Mouse (Mus musculus): ENCODE measurements around the gene Znrf2. TPM values are rescaled to one million over a fixed set of nuclear protein-coding genes. Genes with fewer than 3 reads are reported as not detected.
"Not testable (repeated sequence)": the region's sequence is repeated elsewhere in the genome, so short reads cannot be mapped to it uniquely, and the experiment has no call there.

Znrf2 gene
- total RNA-seq, 2 experiments from 2014 or later, result 13.1 to 16.3 TPM

DNA sequence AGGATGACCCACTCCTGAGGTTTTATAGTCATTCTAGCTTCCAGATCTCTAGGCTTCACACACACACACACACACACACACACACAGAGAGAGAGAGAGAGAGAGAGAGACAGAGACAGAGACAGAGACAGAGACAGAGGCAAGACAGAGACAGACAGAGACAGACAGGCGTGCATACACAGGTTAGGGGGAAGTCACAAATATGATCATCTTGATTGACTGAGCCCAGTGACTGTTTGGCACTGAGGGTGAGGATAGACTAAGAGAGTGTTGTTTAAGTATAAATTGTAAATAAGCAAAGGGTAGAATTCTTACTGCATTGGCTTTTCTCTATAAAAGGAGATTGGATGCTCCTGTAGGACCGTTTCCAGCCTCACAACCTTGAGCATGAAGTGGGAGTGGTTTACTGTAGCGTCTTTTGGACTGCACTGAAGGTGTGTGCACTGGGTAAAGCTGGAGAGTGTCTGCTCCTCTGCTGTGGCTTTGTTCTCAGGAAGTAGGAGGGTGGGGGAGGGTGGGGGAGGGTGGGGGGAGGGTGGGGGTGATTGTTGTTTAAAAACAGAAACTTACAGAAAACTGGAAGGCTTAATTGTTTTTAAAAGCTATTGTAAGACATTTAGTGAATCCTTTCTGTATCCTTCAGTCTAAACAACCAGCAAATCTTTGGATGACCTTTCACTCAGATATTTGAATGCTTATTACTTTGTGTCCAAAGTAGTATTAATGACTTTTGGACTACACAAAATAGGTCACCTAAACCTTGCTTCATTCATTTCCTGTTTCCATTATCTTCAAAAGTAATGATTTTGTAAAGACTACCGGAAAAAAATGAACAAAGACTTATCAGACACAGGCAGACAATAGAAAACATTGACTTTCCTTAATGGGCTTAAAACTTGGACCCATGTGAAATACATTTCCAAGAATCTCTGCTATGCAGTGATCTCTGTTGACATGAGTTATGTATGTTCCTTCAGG lies 32.8 kb downstream of the Znrf2 start:
- DNase-seq (ENCODE audit: low spot score), result no peak

DNA sequence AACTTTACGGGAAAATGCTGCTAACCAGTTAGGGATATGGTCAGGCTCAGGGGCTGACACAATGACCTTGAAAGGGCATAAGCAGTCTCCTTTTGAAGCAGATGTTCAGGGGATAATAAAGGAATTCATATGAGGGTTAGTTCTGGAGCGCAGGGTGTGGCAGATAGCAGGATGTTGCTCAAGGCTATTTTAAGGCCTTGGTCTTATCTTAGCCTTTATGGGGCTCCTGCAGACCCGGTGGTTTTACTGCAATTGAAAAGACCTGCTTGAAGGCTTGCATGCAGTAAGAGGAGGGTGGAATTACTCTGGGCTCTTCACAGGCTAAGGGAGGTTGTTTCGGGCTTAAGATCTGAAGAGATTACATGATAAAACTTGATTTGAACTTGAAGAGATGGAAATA lies 35.1 kb downstream of the Znrf2 start:
- DNase-seq (ENCODE audit: low spot score), result no peak

DNA sequence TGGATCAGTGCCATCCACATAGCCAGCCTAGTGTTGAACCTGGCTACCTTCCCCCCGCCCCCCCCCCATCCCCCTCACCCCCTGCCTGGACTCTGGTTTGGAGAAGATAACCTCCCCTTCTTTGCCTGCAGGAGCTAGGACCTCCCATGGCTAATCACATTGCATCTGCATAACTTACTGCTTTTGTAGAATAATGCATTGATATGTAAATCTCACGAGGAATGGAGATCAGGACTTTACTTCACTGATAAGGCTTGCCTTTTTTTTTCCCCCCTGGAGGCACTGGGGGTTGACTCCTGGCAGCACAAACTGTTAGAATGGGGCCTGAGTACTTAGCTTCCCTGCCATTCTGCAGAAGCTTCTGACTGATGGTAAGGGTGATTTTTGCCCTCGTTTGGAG lies 36.0 kb downstream of the Znrf2 start:
- no peak for DNase-seq (ENCODE audit: low spot score)

DNA sequence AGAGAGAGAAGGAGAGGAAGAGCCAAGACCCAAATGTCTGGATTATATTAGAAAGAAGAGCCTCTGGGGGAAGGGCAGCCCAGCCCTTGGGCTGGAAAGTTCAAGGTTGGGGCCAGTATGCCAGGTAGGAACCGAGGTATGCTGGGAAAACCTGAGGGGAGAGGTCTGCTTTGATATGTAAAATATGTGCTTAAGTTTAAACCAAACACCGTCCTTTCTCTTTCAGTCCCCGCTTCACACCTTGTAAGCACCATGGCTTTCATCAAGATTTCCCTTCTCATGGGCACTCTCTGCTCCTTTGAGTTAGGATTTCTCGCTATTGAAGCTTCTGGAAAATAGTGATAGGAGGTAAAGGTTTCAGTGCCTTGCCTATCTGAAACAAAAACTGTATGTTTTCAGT lies 38.1 kb downstream of the Znrf2 start:
- DNase-seq (ENCODE audit: low spot score), result no peak

DNA sequence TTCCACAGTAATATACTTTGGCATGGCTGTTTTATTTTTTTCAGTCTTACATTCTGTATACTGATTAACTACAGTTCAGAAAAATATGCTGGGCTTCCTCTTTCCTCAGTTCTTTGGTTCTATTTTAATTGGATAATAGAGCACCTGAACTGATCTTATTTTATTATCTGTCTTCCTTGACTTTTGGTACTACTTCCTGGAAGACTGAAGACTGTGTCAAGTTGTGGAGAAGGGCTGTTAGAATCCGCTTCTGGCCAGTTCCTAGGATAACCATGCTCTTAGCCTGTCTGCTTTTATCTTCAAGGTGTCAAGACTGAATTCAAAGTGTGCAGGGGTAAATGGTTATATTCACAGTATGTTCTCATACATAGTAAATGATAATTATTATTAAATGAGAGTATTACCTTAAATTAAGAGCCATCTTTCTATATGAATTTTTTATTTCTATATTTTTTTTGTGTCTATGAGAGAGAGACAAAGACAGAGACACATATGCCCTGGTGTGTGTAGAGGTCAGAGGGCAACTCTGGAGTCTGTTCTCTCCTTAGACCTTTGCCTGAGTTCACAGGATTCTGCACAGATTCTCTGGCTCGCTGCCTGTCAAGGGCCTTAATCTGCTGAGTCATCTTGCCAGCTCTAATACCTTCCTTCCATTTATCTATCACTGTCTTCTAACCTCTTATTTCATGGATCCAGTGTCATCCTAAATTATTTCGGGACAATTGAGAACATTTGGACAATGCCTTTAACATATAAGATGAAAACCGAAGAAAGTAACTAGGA lies 39.3 kb downstream of the Znrf2 start:
- peak; percentile 20 for DNase-seq (ENCODE audit: low spot score)

DNA sequence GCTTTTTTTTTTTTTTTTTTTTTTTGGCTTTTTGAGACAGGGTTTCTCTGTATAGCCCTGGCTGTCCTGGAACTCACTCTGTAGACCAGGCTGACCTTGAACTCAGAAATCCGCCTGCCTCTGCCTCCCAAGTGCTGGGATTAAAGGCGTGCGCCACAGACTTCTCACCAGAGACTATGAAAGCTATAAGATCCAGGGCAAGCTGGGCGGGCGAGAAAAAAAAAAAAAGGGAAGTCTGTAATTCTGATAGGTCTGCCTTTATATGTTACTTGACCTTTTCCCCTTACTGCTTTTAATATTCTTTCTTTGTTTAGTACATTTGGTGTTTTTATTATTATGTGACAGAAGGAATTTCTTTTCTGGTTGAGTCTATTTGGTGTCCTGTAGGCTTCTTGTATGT lies 42.4 kb downstream of the Znrf2 start:
- not testable (repeated sequence) for DNase-seq (ENCODE audit: low spot score)

DNA sequence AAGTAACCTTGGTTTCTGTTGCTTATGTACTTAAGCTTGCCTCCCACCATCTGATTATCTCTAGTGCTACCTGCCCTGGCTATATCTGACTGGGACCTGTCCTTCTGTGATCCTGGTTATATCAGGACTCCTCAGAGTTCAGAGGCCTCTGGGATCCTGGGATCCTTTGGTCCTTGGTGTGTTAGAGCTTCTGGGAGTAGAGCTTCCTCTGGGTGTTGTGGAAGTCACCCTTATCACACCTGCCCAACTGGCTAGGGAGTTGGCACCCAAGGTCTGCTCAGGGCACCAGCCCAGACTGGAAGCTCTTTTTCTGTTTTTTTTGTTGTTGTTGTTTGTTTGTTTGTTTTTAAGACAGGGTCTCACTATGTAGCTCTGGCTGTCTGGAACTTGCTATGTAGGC lies 43.5 kb downstream of the Znrf2 start:
- no peak for DNase-seq (ENCODE audit: low spot score)

DNA sequence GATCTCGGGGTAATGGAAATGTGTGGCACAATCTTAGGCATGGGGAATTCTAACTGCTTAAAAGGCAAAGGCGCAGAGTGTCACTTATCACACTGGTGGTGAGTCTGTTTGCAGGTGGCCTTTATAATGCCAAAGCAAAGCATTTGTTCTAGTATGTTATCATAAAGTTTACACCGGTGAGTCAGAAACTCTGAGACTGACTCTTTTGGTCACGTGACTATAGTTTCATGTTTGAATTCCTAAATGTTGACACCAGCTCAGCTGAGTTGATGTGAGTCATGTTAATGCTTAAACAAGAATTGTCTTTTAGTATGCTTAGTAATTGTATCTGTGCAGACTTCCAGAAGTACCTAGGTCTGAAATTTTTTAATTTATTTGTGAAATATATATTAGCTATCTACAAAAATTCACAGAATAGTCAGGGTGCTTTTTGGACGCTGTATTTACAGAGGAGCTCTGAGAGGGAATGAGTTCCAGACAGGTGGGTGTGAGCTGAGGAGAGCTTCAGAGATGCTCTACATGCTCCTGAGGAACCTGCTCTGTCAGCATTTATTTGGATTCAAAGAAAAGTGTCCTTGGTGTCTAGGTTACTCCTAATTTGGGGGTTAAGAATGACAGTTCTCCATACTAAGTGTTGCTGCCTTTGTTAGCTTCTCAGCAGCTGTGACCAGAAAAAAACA lies 50.2 kb downstream of the Znrf2 start:
- DNase-seq (ENCODE audit: low spot score), result no peak

DNA sequence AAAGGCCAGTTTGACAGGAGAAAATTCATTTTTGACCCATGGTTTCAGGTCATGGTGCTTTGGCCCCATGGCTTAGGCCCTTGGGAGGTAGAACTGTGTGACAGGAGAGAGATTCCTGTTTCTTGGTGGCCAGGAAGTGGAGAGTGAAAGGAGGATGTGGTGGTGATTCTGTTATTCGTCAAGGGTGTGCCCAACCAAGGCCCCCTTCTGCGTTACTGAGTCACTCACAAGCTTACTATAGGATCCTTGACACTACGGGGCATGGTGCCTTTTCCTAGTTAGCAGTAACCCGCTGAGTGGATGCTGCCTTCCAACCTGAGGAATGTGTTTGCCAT lies 50.7 kb downstream of the Znrf2 start:
- no peak for DNase-seq (ENCODE audit: low spot score)

DNA sequence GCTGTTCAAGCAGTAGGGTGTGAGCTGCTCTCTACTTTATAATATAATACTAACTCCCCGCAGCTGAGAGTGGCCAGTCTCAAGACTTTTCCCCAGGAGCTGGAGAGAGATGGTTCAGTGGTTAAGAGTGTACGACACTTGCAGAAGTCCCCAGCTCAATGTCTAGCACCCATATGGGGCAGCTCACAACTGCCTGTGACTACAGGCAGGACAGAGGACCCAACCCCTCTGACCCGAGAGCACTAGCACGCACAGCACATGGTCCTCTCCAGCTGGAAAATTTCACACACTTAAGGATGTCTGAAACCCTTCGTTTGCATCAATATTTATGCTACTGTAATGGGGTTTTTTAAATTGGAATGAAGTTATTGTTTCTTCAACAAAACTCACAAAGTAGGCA lies 56.3 kb downstream of the Znrf2 start:
- no peak for DNase-seq (ENCODE audit: low spot score)

DNA sequence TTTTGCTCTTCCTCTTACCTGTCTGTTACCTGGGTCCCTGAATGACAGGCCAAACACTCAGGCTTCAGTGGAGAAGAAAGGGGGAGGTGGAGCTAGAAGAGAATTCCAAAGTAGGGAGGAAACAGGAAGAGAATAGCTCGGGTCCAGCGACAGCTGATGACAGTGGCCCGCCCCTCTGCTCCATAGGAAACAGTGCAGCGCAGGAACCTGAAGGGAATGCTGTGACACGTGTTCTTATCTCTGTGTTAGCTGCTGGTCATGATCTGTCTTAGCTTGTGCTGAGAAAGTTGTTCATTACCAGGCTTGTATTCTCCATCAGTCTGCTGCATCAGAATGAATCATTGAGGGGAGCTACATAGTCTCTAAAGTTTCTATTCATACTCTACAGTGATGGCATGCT lies 60.1 kb downstream of the Znrf2 start:
- no peak for DNase-seq (ENCODE audit: low spot score)

DNA sequence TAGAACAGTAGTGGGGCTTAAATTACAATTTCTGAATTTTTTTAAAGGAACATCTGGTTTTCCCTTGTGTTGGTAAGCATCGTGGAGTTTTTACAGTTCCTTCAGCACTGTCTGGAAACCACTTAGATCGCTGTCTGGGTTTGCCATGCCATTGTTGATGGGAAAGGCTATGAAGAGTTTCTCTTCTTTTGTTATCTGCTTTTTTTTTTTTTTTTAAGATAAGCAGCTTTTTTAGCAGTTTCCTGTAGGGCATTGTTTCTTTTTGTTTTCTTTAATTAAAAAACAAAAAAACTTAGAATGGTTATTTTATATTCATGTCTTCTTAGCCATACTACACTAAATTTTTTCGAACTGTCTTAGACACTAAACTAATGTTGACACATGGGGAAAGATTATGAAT lies 60.9 kb downstream of the Znrf2 start:
- no peak for DNase-seq (ENCODE audit: low spot score)

DNA sequence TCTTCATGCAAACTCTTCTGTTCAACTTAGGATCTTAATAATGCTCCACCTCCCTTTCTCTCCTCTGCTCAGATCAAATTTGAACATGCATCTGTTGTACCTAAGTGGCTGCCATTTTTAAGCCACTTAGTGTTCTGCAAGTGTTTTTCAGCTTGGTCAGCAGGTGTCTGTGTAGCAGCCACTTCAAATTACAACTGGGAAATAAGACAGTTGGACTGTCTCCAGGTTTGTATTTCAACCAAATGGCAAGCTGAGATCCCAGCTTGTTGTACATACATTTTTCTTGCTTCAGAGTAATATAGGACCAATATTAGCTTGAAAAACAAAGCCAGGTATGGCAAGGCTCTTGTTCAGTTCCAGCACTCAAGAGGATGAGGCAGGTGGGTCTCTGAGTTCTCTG lies 61.8 kb downstream of the Znrf2 start:
- no peak for DNase-seq (ENCODE audit: low spot score)

DNA sequence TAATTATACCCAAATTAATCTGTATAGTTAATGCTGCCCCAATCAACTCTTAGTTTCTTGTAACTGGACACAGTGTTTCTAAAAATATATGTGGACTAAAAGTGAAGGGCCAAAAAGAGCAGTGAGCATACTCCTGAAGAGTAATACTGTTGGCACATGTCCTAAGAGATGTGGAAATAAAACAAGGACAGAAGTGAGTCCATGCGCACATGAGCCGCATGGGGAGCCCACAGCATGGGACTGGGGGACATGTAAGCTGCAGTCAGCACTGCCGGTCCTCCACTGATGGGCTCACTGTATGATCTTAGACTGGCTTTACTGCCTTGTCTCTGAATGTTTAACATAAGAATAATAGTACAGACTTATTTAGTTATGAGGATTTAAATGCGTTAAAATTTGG lies 63.4 kb downstream of the Znrf2 start:
- DNase-seq (ENCODE audit: low spot score), result peak; percentile 56

DNA sequence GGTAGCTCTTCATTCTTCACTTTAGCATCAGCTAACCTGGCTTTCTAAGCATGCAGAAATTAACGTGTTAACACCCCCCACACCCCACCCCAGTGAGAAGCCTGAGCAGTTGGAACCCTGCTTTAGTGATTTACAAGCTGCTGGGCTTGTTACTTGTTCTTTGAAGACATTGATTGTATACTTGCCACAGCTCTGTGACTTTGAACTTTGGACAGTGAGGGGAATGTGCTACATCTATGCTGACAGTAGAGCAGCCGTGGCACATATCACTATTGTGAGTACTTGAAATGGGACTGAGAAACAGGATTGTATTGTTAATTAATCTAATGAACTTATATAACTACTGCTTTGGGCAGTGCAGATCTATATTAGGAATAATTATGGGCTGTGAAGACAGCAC lies 66.7 kb downstream of the Znrf2 start:
- no peak for DNase-seq (ENCODE audit: low spot score)

DNA sequence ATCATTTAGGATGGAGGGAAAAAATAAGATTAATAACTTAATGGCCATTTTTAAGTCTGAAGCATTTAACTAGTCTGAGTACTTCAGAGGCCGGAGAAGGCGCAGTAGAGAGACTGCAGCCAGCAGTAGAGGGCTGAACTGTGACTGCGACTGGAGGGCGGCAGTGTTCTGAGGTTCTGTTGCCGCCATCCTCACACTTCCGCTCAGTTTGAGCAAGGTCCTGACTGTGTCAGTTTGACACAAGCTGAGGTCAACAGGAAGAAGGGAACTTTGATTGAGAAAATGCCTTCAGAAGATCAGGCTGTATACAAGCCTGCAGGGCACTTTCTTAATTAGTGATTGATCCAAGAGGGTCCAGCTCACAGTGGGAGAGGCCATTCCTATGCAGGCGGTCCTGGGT lies 69.5 kb downstream of the Znrf2 start:
- DNase-seq (ENCODE audit: low spot score), result no peak

DNA sequence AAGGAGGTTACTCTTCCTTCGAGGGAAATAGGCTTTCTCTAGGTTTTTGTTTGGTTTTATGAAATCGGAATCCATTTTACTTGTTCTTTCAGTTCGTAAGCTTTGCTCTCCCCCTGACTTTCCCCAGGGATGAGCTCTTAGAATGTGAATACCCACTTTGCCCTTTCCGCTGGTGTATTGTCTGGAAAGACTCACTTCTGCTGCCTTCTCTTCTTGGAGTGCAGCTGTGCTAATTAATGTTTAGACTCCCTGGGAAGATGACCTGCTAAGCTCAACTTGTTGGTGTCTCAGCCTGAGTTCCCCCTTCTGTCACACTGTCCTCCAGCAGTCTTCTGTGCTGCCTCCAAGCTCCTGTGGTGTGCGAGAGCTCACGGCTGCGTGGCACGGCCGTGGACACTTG lies 73.5 kb downstream of the Znrf2 start:
- no peak for DNase-seq (ENCODE audit: low spot score)

DNA sequence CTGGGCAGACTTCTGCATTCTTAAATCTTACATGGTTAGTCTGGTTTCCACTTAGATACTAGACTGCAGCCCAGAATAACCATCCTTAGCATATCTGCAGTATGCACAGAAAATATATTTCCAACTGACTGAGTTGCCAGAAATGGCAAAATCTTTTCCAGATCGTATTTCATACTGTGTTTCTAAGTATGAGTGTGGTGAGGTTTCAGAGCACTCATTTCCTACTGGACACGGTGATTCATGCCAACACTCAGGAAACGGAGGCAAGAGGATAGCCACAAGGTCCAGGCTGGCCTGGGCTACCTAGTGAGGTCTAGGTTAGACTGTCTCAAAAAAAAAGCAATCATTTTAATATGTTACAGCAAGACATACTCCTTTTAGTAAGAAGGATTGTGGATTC lies 74.7 kb downstream of the Znrf2 start:
- no peak for DNase-seq (ENCODE audit: low spot score)

DNA sequence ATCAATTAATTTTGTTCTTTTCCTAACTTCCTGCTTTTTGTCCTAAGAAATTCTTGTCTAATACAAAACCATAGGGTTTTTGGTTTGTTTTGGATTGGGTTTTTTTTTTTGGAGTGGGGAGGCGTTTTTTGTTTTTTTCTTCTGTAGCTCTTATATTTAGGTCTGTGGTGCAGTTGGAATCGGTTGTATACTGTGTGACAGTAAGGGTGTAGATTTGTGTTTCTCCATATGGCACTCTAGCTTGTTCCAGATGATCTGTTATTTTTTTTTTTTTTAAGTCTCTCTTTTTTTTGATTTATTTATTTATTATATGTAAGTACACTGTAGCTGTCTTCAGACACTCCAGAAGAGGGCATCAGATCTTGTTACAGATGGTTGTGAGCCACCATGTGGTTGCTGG lies 83.5 kb downstream of the Znrf2 start:
- DNase-seq (ENCODE audit: low spot score), result no peak

DNA sequence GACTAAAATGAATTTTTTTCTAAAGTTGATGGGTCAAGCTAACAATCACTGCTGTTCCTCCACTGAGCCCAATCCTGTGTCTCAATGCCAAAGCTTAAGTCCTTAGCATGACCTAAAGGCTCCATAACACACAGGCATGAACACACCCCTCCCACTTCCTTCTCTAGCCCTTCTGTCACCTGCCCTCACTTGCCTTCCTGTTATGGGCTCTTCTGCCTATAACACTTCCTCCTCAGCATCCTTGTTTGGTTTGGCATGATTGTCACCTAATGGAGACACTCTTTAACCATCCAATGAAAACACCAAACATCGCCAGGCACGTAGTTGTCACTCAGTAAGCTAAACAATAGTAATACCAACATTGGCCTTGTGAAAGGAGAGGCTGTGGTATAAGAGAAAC lies 85.8 kb downstream of the Znrf2 start:
- DNase-seq (ENCODE audit: low spot score), result no peak

DNA sequence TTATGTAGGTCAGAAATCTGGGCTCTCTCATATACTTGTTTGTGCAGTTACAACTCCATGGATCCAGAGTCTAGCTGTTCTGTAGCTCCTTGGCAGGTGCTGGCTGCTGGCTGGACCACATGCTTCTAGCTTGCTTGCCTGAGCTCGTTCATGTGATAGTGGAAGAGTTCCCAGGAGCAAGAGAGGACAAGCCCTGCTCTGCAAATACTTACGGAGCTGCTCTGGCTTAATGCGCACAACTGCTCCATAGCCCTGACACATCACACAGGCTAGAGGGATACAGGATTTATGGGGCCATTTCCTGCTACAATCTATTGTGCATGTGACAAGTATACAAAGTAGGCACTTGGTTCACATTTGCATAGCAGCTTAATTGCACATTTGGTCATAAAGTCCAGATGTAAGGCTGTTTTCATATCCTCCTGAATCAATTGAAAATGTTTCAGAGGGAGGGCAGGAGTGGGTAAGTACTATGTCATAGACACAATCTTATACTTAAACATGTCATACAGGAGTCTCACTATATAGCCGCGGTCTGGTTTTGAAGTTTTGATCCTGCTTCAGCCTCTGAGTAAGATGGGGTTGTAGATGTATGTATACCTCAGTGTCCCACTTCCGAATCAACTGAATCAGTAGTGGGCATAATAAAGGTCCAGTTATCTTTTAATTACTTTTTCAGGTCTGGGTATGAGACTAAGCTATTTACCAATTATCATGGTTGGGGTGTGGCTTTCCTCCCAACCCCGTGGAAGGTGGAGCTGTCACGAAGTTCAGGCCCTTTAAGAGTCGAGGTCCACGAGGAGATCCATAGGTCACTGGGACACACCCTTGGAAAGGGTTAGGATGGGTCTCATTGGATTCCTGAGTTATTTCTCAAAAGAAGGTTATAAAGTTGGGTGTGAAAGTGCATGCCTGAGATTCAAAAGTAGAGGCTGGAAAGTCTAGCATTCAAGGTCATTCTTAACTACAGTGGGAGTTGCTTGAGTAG lies 89.6 kb downstream of the Znrf2 start:
- DNase-seq (ENCODE audit: low spot score), result peak; percentile 82

Data from gastrocnemius, adult 18-20 months (tissue).